Mouse (Mus musculus): ENCODE results near the gene Defb41.
"Not testable (repeated sequence)": the region's sequence is repeated elsewhere in the genome, so short reads cannot be mapped to it uniquely, and the experiment has no call there.

GRCm38 (mm10) chr1:18245801-18246580, 18.9 kb downstream of the Defb41 start:
- not testable (repeated sequence) for TF ChIP-seq CTCF (IDR thresholded peaks at IDR 0.05); POLR2A (IDR thresholded peaks at IDR 0.05; ENCODE audit: insufficient read depth, low read depth, low read length)

Data from heart, adult 2 months (tissue).